Mouse (Mus musculus): ENCODE results near the gene Acp4. TPM values are rescaled to one million over a fixed set of nuclear protein-coding genes. Genes with fewer than 3 reads are reported as not detected.
"Not testable (repeated sequence)": the region's sequence is repeated elsewhere in the genome, so short reads cannot be mapped to it uniquely, and the experiment has no call there.

The Acp4 gene
- total RNA-seq, 1 experiment = 0.18 TPM

DNA sequence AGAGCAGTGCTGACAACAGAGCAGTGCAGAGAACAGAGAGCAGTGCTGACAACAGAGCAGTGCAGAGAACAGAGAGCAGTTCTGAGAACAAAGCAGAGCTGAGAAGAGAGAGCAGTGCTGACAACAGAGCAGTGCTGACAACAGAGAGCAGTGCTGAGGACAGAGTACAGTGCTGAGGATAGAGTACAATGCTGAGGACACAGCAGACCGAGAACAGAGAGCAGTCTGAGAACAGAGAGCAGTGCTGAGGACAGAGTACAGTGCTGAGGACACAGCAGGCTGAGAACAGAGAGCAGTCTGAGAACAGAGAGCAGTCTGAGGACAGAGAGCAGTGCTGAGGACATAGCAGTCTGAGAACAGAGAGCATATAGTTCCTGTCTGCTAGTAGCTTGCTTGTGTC, 16.5 kb downstream of the Acp4 start:
- TF ChIP-seq ZNF384 (IDR thresholded peaks at IDR 0.05; ENCODE audit: low read depth, low read length) = no peak
- TF ChIP-seq MAFK (IDR thresholded peaks at IDR 0.05; ENCODE audit: insufficient read depth, low read depth, low read length) = no peak
- no peak for TF ChIP-seq CHD2 (IDR thresholded peaks at IDR 0.05; ENCODE audit: low read depth, low read length)
- TF ChIP-seq HCFC1 (IDR thresholded peaks at IDR 0.05; ENCODE audit: borderline replicate concordance, insufficient read depth, low read length) = no peak
- TF ChIP-seq ZC3H11A (IDR thresholded peaks at IDR 0.05; ENCODE audit: borderline replicate concordance, low read depth, low read length) = no peak
- Histone ChIP-seq H3K9me3 (ENCODE audit: control insufficient read depth, insufficient read depth, low read depth, low read length) (no peaks in the 10 kb centered on the region), H3K9ac (ENCODE audit: insufficient read depth, low read depth, low read length, poor library complexity, severe bottlenecking) (no peak overlapping the region), H3K36me3 (ENCODE audit: control insufficient read depth, insufficient read depth, low read length, poor library complexity, severe bottlenecking) (no peaks in the 10 kb centered on the region; the same call in 1 of the 2 replicates), H3K4me1 (ENCODE audit: control insufficient read depth in 2 of 2, insufficient read depth in 2 of 2, low read length in 2 of 2, poor library complexity in 1 of 2) (peaks cover 0 to 9% of the 10 kb centered on the region in 2 experiments; a peak in 1 of 4 replicates), H3K4me3 (ENCODE audit: insufficient read depth in 1 of 2, low read depth in 1 of 2, low read length in 2 of 2, poor library complexity in 1 of 2, severe bottlenecking in 1 of 2) (no peak overlapping the region), H3K27ac (ENCODE audit: insufficient read depth, low read depth, low read length, poor library complexity, severe bottlenecking) (peak overlapping the region; percentile 53; the same call in 1 of the 2 replicates)
- DNase-seq (ENCODE audit: low read depth, low spot score) = no peak
- in situ Hi-C loops (cut with MboI; ENCODE audit: low sequenced_read_pairs in 2 of 2, unreplicated experiment in 2 of 2) = no loop called here

GRCm38 (mm10) chr7:44239913-44240312, 17.3 kb downstream of the Acp4 start:
- H3K36me3 ChIP-seq (ENCODE audit: control insufficient read depth, insufficient read depth, low read length, poor library complexity, severe bottlenecking) = no peaks in the 10 kb centered on the region; the same call in 1 of the 2 replicates
- H3K9ac ChIP-seq (ENCODE audit: insufficient read depth, low read depth, low read length, poor library complexity, severe bottlenecking) = no peak overlapping the region
- no peak for TF ChIP-seq HCFC1 (IDR thresholded peaks at IDR 0.05; ENCODE audit: borderline replicate concordance, insufficient read depth, low read length)
- TF ChIP-seq ZC3H11A (IDR thresholded peaks at IDR 0.05; ENCODE audit: borderline replicate concordance, low read depth, low read length) = no peak
- TF ChIP-seq CHD2 (IDR thresholded peaks at IDR 0.05; ENCODE audit: low read depth, low read length) = no peak
- TF ChIP-seq ZNF384 (IDR thresholded peaks at IDR 0.05; ENCODE audit: low read depth, low read length) = no peak
- no peak overlapping the region for H3K4me3 ChIP-seq (ENCODE audit: insufficient read depth in 1 of 2, low read depth in 1 of 2, low read length in 2 of 2, poor library complexity in 1 of 2, severe bottlenecking in 1 of 2)
- DNase-seq (ENCODE audit: low read depth, low spot score) = no peak
- in situ Hi-C loops (cut with MboI; ENCODE audit: low sequenced_read_pairs in 2 of 2, unreplicated experiment in 2 of 2) = no loop called here
- peaks cover 0 to 6% of the 10 kb centered on the region in 2 experiments; a peak in 1 of 4 replicates for H3K4me1 ChIP-seq (ENCODE audit: control insufficient read depth in 2 of 2, insufficient read depth in 2 of 2, low read length in 2 of 2, poor library complexity in 1 of 2)
- no peaks in the 10 kb centered on the region for H3K9me3 ChIP-seq (ENCODE audit: control insufficient read depth, insufficient read depth, low read depth, low read length)
- no peak overlapping the region for H3K27ac ChIP-seq (ENCODE audit: insufficient read depth, low read depth, low read length, poor library complexity, severe bottlenecking)

- H3K9ac ChIP-seq (ENCODE audit: insufficient read depth, low read depth, low read length, poor library complexity, severe bottlenecking) = no peak within 1 kb of the TSS
- H3K4me3 ChIP-seq (ENCODE audit: insufficient read depth in 1 of 2, low read depth in 1 of 2, low read length in 2 of 2, poor library complexity in 1 of 2, severe bottlenecking in 1 of 2) = no peak within 1 kb of the TSS
- in situ Hi-C loops (cut with MboI; ENCODE audit: low sequenced_read_pairs in 2 of 2, unreplicated experiment in 2 of 2) = no loop called here
Observed at GRCm38 (mm10) chr7:44235909-44236308, 21.3 kb downstream of the Acp4 start, which contains the start of gene Gm36864. Gene Gm36864 (plus strand): TSS chr7:44236177.

GRCm38 (mm10) chr7:44225076-44225475, 32.1 kb downstream of the Acp4 start, which contains the start of gene Klk1:
Gene Klk1 (plus strand): TSS chr7:44225360.
- Histone ChIP-seq H3K4me3 (ENCODE audit: insufficient read depth in 1 of 2, low read depth in 1 of 2, low read length in 2 of 2, poor library complexity in 1 of 2, severe bottlenecking in 1 of 2) (no peak within 1 kb of the TSS), H3K9ac (ENCODE audit: insufficient read depth, low read depth, low read length, poor library complexity, severe bottlenecking) (no peak within 1 kb of the TSS), H3K9me3 (ENCODE audit: control insufficient read depth, insufficient read depth, low read depth, low read length) (no peaks in the 10 kb centered on the region), H3K27ac (ENCODE audit: insufficient read depth, low read depth, low read length, poor library complexity, severe bottlenecking) (no peak within 1 kb of the TSS), H3K4me1 (ENCODE audit: control insufficient read depth in 2 of 2, insufficient read depth in 2 of 2, low read length in 2 of 2, poor library complexity in 1 of 2) (peaks cover 3 to 9% of the 10 kb centered on the region in 2 experiments; a peak in 2 of 4 replicates), H3K36me3 (ENCODE audit: control insufficient read depth, insufficient read depth, low read length, poor library complexity, severe bottlenecking) (no peaks in the 10 kb centered on the region)
- no peak for DNase-seq (ENCODE audit: low read depth, low spot score)
- TF ChIP-seq ZC3H11A (IDR thresholded peaks at IDR 0.05; ENCODE audit: borderline replicate concordance, low read depth, low read length) (no peak), HCFC1 (IDR thresholded peaks at IDR 0.05; ENCODE audit: borderline replicate concordance, insufficient read depth, low read length) (no peak), ZNF384 (IDR thresholded peaks at IDR 0.05; ENCODE audit: low read depth, low read length) (no peak), MAFK (IDR thresholded peaks at IDR 0.05; ENCODE audit: insufficient read depth, low read depth, low read length) (no peak), CHD2 (IDR thresholded peaks at IDR 0.05; ENCODE audit: low read depth, low read length) (no peak)
- in situ Hi-C loops (cut with MboI; ENCODE audit: low sequenced_read_pairs in 2 of 2, unreplicated experiment in 2 of 2) = no loop called here

More at GRCm38 (mm10) chr7:44235909-44236308, 21.3 kb downstream of the Acp4 start, which contains the start of gene Gm36864:
- peaks cover 0 to 6% of the 10 kb centered on the region in 2 experiments; a peak in 1 of 4 replicates for H3K4me1 ChIP-seq (ENCODE audit: control insufficient read depth in 2 of 2, insufficient read depth in 2 of 2, low read length in 2 of 2, poor library complexity in 1 of 2)
- no peak within 1 kb of the TSS for H3K27ac ChIP-seq (ENCODE audit: insufficient read depth, low read depth, low read length, poor library complexity, severe bottlenecking)
- no peak for DNase-seq (ENCODE audit: low read depth, low spot score)
- TF ChIP-seq MAFK (IDR thresholded peaks at IDR 0.05; ENCODE audit: insufficient read depth, low read depth, low read length) (no peak), ZC3H11A (IDR thresholded peaks at IDR 0.05; ENCODE audit: borderline replicate concordance, low read depth, low read length) (no peak), ZNF384 (IDR thresholded peaks at IDR 0.05; ENCODE audit: low read depth, low read length) (no peak), CHD2 (IDR thresholded peaks at IDR 0.05; ENCODE audit: low read depth, low read length) (no peak), HCFC1 (IDR thresholded peaks at IDR 0.05; ENCODE audit: borderline replicate concordance, insufficient read depth, low read length) (no peak)
- no peaks in the 10 kb centered on the region for H3K9me3 ChIP-seq (ENCODE audit: control insufficient read depth, insufficient read depth, low read depth, low read length)
- no peaks in the 10 kb centered on the region for H3K36me3 ChIP-seq (ENCODE audit: control insufficient read depth, insufficient read depth, low read length, poor library complexity, severe bottlenecking)

- H3K4me3 ChIP-seq (ENCODE audit: insufficient read depth in 1 of 2, low read depth in 1 of 2, low read length in 2 of 2, poor library complexity in 1 of 2, severe bottlenecking in 1 of 2); H3K36me3 ChIP-seq (ENCODE audit: control insufficient read depth, insufficient read depth, low read length, poor library complexity, severe bottlenecking); H3K4me1 ChIP-seq (ENCODE audit: control insufficient read depth in 2 of 2, insufficient read depth in 2 of 2, low read length in 2 of 2, poor library complexity in 1 of 2); DNase-seq (ENCODE audit: low read depth, low spot score); H3K9me3 ChIP-seq (ENCODE audit: control insufficient read depth, insufficient read depth, low read depth, low read length); H3K27ac ChIP-seq (ENCODE audit: insufficient read depth, low read depth, low read length, poor library complexity, severe bottlenecking); H3K9ac ChIP-seq (ENCODE audit: insufficient read depth, low read depth, low read length, poor library complexity, severe bottlenecking): not testable (repeated sequence)
- in situ Hi-C loops (cut with MboI; ENCODE audit: low sequenced_read_pairs in 2 of 2, unreplicated experiment in 2 of 2) = loop anchor here in 1 of 2 experiments (25.0 kb wide), 1 partner anchor 260 kb away; the partner anchor contains the start of genes Klk1b1 and Klk1b8
Observed at GRCm38 (mm10) chr7:44222335-44222734, 34.8 kb downstream of the Acp4 start.

- H3K9ac ChIP-seq (ENCODE audit: insufficient read depth, low read depth, low read length, poor library complexity, severe bottlenecking); H3K4me1 ChIP-seq (ENCODE audit: control insufficient read depth in 2 of 2, insufficient read depth in 2 of 2, low read length in 2 of 2, poor library complexity in 1 of 2); H3K27ac ChIP-seq (ENCODE audit: insufficient read depth, low read depth, low read length, poor library complexity, severe bottlenecking); H3K36me3 ChIP-seq (ENCODE audit: control insufficient read depth, insufficient read depth, low read length, poor library complexity, severe bottlenecking); H3K9me3 ChIP-seq (ENCODE audit: control insufficient read depth, insufficient read depth, low read depth, low read length); H3K4me3 ChIP-seq (ENCODE audit: insufficient read depth in 1 of 2, low read depth in 1 of 2, low read length in 2 of 2, poor library complexity in 1 of 2, severe bottlenecking in 1 of 2); DNase-seq (ENCODE audit: low read depth, low spot score): not testable (repeated sequence)
- in situ Hi-C loops (cut with MboI; ENCODE audit: low sequenced_read_pairs in 2 of 2, unreplicated experiment in 2 of 2) = loop anchor here in 1 of 2 experiments (25.0 kb wide), 1 partner anchor 259 kb away; the partner anchor contains the start of genes Klk1b1 and Klk1b8
Observed at GRCm38 (mm10) chr7:44221601-44222000, 35.6 kb downstream of the Acp4 start.
